Mouse (Mus musculus): ENCODE measurements around the gene Plekhg4.

DNA sequence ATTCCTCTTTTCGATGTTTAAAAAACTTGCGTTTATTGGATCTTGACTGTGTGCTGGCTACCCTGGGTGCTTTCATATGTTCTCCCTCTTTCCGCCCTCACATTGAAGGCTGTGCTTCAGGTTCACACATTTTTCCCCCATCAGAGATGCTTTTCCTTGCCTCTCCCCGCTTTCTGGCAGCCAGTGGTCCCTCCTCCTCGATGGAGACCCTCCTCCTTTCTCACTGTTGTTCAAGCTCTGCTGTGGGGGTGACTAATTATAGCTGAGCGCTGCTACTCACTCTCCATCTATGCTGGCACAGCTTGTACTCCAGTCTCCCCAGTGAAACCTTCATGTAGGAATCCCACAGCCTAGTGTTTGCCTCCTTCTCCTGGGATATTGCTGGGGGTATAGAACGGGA is 22.9 kb upstream of the Plekhg4 start:
- no peak for TF ChIP-seq CTCF (IDR thresholded peaks at IDR 0.05; ENCODE audit: borderline replicate concordance, extremely low read depth, insufficient read depth, insufficient read length)
- TF ChIP-seq POLR2A (IDR thresholded peaks at IDR 0.05; ENCODE audit: borderline replicate concordance, extremely low read depth, insufficient read depth, insufficient read length, poor library complexity, severe bottlenecking): no peak

All from brain, embryonic 14.5 days (tissue).